Mouse (Mus musculus) right cerebral cortex, postnatal 14 days (tissue): ENCODE results near the gene Zfp697.
"Not testable (repeated sequence)": the region's sequence is repeated elsewhere in the genome, so short reads cannot be mapped to it uniquely, and the experiment has no call there.

Experiments used
- DNase-seq: peaks from one replicate; pipeline ENCODE4 v3.0.0; 2022

Gene Zfp697

DNA sequence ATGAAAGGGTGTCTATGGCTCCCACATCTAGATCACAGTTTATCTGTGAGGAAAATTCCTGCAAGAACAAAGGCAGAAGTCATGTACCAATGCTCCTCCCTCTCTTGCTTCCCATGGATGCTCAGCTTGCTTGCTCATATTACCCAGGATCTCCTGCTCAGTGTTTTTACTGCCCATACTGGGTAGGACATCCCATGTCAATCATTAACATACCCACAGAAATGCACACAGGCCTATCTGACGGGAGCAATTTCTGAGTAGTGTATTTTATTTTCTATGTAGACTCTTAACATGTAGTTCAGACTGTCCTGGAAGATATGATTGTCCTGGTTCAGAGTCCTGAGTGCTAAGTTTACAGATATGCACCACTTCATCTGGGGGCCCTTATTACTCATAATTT is 142.3 kb downstream of the Zfp697 start:
- not testable (repeated sequence) for DNase-seq

DNA sequence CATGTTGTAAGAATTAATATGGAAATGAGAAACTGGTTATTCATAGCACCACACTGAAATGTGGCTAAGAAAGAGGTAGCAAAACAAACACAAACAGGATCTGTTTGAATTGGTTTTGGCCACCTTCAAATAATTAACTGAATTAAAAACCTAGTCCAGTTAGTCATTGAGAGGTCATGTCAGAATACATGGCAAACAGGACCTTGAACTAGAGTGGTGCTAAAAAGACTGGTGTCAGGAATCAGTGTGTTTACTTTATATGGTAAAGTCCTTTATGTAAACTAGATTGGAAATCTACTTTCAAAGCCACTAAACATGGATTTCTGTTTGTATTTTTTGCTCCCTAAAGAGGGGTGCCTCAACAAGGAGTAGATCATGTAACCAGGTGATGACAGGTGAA is 142.7 kb downstream of the Zfp697 start:
- not testable (repeated sequence) for DNase-seq

DNA sequence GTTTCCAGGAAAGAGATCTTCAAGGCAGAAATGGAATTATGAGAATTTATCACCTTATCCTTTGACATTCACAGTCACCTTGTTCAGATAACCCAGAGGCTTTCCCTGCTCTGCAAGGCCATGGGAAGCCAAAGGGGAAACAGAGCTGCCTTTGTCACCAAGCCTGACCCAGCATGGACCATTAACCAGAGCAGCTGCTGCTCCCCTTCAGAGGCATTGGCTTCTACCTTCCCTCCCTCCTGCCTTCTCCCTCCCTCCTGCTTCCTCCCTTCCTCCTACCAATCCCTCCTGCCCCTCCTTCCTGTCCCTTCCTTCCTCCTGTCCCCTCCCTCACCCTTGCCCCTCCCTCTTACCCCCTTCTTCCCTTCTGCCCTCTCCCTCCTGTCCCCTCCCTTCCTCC is 165.4 kb downstream of the Zfp697 start:
- not testable (repeated sequence) for DNase-seq

DNA sequence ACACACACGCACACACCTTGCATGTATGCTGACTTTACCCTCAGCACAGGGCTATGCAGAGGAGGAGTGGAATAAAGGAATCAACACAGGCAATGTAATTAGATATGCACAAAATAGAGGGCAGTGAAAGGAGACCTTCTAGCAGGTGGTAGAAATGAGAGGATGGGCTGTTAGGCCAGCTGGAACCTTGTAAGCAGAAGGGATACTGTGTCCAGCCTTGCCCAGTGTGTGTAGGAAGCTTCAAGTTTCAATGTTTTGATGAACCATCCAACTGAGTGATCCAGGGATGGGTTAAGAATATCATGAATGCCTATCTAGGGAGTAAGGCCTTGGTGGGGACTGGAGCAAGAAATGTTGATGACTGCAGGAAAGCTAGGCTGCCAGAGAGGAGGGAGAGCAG is 166.2 kb downstream of the Zfp697 start:
- DNase-seq: not testable (repeated sequence)

DNA sequence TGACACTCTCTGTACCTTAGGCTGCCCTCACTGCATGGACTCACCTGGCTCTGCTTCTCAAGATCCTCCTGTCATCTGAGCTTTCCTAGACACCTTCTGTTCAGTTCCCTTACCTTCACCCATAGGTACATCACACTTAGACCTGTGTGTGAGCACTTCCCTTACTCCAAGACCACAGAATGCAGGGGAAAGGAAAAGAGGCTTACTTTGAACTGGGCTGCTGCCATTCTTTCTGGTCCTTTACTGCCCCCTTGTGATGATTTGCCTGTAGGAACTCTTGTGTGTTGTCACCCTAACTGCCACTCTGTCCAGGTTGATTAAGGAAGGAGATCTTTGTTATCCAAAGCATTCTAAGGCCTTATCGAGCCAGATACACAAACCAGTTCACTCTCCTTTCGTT is 168.0 kb downstream of the Zfp697 start:
- not testable (repeated sequence) for DNase-seq

DNA sequence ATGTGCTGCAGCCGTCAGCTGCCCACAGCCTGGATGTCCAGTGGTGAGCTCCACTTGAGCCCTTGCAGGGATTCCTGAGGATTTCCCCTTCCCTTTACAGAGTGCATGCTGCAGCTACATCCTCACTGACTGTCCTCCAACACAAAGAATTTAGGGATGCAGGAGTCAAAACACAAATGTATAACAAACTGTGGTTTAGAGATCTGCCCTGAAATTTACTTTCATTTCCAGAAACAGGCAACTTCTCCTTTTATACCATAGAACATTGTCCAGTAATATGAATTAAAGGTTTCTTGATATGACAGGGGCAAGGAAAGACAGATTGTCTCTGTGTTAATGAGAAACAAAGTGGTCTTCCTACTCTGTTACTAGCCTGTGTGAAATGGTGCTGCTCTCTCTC is 168.6 kb downstream of the Zfp697 start:
- DNase-seq: not testable (repeated sequence)

DNA sequence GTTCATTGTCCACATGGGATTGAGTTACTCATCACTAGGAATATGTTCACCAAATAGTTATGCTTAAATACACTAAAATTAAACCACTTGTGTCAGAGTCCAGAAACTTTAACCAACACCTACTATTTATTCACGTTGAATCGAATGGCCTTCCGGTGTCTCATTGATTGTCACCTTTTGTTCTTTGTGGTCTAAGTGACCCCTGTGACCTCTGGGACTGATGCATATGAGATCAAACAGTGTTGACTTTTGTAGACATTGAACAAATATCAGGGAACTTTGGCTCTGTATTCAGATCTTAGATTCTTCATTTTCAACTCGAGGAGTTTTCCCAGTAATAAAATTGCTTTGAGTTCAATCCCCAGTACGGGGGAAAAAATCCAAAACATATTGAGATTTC is 178.4 kb downstream of the Zfp697 start:
- DNase-seq: not testable (repeated sequence)

DNA sequence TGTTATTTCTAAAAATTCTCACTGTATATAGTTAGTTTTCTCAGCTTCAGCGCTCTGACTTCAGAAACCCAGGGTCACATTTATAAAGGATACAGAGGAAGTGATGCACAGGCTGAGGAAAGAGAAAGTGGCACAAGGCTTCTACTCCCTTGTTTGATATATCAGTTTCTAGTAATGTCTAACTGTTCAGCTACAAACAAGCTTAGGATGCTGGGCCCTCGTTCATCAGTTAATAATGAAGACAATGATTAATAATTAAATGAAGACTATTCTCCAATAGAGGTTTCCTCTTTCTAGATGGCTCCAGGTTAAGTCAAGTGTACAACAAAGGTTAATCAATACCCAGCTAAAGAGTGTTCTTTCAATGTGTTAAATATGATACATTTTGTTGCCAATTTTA is 181.6 kb downstream of the Zfp697 start:
- not testable (repeated sequence) for DNase-seq

DNA sequence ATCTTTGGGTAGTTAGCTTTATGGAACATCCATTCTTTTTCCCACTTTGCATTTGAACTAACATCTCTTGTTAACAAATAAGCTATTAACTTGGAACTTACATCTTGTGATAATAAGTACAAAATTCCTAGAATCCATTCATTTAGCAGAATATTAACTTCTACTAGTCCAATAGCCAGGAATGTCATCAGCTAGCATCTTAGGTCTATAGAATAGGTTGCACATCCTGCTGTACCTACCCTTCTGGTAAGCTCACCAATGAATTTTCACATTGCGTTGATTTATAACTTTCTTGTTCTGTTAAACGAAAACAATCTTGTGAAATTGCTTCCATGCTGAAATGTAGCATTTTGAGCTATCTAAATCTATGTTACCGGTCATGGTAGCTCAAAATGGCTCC is 182.6 kb downstream of the Zfp697 start:
- DNase-seq: not testable (repeated sequence)

DNA sequence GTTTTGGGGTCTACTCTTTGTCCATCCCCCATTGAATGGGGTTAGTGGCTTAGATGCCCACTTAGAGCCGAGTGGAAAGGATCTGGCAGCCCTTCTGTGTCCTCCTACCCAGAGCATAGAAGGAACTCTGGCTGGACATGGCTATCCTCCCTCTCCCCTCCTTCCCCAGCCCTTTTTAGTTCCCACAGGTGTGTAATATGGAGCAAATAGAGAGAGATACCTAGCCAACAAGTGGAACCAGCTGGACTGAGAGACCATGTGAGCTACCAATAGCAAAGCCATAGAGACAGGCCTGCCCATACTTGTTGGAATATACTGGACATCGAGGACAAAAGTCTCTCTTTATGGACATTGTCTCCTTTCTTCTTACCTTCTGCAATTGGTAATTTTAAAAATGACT is 185.5 kb downstream of the Zfp697 start:
- not testable (repeated sequence) for DNase-seq

DNA sequence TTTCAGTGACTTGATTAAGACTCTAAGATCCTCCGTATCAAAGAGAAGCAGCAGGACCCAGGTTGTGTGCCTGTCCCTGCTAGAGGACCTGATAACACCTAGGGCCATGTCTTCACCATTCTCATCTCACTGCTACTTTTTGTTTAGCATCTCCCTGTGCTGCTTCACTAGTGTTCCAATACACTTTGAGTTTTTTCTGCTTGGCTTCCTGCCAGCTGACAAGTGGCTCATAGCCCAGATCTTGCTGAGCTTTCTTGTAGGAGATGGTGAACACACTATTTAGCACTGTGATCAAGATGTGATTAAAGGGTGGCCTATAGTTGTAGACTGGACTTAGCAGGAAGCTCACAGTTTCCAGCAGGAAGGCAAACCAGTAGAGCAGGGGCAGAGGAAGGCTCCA is 198.8 kb downstream of the Zfp697 start:
- DNase-seq: peak; percentile 73

DNA sequence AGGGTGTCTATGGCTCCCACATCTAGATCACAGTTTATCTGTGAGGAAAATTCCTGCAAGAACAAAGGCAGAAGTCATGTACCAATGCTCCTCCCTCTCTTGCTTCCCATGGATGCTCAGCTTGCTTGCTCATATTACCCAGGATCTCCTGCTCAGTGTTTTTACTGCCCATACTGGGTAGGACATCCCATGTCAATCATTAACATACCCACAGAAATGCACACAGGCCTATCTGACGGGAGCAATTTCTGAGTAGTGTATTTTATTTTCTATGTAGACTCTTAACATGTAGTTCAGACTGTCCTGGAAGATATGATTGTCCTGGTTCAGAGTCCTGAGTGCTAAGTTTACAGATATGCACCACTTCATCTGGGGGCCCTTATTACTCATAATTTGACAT is 199.9 kb downstream of the Zfp697 start:
- DNase-seq: not testable (repeated sequence)

DNA sequence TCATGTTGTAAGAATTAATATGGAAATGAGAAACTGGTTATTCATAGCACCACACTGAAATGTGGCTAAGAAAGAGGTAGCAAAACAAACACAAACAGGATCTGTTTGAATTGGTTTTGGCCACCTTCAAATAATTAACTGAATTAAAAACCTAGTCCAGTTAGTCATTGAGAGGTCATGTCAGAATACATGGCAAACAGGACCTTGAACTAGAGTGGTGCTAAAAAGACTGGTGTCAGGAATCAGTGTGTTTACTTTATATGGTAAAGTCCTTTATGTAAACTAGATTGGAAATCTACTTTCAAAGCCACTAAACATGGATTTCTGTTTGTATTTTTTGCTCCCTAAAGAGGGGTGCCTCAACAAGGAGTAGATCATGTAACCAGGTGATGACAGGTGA is 200.4 kb downstream of the Zfp697 start:
- not testable (repeated sequence) for DNase-seq

DNA sequence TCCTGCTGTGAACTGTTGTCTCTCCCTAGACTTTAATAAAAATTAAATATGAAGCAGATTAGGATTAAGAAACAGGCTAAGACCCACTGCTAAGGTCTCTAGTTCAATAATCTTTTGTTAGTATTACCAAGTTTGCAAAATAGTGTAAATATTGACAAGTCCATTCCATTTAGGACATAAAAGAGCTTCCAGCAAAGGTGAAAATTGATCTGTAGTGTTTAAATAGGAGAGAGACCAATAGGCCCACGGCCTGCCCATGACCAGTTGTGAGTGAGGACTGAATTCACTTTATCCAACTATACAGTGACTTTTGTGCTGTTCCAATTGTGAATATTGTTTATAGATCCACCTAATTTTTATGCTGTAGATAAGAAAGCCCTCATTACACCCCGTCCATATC is 205.5 kb downstream of the Zfp697 start:
- DNase-seq: no peak

DNA sequence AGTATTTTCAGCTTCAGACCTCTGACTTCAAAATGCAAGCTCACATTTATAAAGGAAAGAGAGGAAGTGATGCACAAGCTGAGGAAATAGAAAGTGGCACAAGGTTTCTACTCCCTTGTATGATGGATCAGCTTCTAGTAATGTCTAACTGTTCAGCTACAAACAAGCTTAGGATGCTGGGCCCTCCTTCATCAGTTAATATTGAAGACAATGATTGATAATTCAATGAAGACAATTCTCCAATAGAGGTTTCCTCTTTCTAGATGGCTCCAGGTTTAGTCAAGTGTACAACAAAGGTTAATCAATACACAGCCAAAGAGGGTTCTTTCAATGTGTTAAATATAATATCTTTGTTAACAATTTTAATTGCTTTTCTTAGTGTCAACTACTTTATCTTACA is 206.4 kb downstream of the Zfp697 start, which contains the start of gene Gm10681:
TSS of gene Gm10681 (minus strand) at position 101 of the 400 bp plus-strand sequence.
- no peak for DNase-seq

DNA sequence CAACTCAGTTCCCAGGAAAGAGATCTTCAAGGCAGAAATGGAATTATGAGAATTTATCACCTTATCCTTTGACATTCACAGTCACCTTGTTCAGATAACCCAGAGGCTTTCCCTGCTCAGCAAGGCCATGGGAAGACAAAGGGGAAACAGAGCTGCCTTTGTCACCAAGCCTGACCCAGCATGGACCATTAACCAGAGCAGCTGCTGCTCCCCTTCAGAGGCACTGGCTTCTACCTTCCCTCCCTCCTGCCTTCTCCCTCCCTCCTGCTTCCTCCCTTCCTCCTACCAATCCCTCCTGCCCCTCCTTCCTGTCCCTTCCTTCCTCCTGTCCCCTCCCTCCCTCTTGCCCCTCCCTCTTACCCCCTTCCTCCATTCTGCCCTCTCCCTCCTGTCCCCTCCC is 231.3 kb downstream of the Zfp697 start:
- not testable (repeated sequence) for DNase-seq

DNA sequence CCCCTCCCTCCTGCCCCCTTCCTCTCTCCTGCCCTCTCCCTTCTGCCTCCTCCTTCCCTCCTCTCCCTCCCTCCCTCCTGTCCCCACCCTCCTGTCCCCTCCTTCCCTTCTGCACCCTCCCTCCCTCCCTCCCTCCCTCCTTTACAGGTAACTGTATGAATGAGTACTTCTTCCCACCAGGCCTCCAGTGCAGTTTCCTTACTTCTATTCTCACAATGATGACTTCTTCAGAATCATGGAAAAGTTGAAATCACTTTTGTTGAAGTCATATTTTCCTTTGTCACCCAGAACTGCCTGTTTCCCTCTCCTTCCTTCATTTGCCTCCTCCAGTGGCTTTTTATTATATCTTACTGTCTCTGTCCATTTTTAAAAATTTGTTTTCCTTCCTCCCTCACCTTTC is 231.7 kb downstream of the Zfp697 start:
- no peak for DNase-seq

DNA sequence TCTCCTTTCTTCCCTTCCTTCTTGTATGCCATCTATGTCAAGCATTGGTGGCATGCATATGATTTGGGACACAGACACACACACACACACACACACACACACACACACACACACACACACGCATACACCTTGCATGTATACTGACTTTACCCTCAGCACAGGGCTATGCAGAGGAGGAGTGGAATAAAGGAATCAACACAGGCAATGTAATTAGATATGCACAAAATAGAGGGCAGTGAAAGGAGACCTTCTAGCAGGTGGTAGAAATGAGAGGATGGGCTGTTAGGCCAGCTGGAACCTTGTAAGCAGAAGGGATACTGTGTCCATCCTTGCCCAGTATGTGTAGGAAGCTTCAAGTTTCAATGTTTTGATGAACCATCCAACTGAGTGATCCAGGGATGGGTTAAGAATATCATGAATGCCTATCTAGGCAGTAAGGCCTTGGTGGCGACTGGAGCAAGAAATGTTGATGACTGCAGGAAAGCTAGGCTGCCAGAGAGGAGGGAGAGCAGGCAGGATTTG is 232.2 kb downstream of the Zfp697 start:
- DNase-seq: not testable (repeated sequence)

DNA sequence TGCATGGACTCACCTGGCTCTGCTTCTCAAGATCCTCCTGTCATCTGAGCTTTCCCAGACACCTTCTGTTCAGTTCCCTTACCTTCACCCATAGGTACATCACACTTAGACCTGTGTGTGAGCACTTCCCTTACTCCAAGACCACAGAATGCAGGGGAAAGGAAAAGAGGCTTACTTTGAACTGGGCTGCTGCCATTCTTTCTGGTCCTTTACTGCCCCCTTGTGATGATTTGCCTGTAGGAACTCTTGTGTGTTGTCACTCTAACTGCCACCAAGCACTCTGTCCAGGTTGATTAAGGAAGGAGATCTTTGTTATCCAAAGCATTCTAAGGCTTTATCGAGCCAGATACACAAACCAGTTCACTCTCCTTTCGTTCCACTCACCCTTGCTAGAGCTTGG is 234.0 kb downstream of the Zfp697 start:
- not testable (repeated sequence) for DNase-seq

DNA sequence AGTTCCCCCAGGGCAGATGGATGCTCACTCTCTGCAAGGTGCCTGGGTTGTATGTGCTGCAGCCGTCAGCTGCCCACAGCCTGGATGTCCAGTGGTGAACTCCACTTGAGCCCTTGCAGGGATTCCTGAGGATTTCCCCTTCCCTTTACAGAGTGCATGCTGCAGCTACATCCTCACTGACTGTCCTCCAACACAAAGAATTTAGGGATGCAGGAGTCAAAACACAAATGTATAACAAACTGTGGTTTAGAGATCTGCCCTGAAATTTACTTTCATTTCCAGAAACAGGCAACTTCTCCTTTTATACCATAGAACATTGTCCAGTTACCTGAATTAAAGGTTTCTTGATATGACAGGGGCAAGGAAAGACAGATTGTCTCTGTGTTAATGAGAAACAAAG is 234.5 kb downstream of the Zfp697 start:
- DNase-seq: not testable (repeated sequence)

DNA sequence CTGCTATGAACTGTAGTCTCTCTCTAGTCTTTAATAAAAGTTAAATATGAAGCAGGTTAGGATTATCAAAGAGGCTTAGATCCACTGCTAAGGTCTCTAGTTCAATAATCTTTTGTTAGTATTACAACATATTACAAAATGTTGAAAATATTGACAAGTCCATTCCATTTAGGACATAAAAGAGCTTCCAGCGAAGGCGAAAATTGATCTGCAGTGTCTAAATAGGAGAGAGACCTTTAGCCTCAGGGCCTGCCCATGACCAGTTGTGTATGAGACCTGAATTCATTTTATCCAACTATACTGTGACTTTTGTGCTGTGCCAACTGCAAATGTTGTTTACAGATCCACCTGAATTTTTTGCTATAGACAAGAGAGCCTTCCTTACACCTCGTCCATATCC is 247.4 kb downstream of the Zfp697 start:
- DNase-seq: no peak

DNA sequence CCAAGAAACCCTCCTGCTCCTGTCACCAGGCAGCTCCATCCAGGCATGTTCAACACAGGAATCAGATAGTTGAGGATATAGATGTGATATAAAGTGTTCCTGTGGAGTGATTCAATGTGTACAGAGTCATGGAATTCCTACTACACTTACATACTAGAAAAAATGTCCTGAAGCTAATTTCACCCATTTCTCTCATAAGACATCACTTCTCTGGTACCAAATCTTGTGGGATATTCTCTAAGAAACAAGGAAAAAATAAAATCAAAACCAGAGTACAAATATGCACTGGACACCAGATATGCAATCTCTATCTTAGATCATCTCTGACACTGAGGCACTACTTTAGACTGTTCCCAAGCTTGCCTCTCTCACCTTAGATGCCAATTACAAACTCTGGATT is 247.9 kb downstream of the Zfp697 start, which contains the start of gene Hsd3b5:
TSS of gene Hsd3b5 (minus strand) at position 101 of the 400 bp plus-strand sequence.
- DNase-seq: no peak

DNA sequence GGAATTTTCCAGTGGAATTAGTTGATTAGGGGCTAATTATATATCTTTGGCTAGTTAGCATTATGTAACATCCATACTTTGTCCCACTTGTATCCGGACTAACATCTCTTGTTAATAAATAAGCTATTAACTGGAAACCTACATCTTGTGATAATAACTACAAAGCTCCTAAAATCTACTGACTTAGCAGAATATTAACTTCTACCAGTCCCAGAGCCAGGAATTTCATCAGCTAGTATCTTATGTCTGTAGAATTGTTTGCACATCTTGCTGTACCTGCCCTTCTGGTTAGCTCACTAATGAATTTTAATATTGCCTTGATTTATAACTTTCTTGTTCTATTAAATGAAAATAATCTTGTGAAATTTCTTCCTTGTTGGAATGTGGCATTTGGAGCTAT is 252.9 kb downstream of the Zfp697 start:
- no peak for DNase-seq

DNA sequence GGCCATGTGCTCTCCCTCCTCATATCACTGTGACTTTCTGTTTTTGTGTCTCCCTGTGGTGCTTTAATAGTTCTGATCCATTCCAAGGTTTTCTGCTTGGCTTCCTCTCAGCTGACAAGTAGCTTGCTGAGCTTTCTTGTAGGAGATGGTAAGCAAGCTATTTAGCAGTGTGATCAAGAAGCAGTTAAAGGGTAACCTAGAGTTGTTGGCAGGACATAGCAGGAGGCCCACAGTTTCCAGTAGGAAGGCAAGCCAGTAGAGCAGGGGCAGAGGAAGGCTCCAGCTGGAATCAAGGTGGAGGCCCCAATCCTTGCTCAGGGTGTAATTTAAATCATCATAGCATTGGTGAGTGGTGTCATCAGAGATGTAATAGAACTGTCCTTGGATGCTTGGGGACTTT is 298.5 kb downstream of the Zfp697 start:
- no peak for DNase-seq

DNA sequence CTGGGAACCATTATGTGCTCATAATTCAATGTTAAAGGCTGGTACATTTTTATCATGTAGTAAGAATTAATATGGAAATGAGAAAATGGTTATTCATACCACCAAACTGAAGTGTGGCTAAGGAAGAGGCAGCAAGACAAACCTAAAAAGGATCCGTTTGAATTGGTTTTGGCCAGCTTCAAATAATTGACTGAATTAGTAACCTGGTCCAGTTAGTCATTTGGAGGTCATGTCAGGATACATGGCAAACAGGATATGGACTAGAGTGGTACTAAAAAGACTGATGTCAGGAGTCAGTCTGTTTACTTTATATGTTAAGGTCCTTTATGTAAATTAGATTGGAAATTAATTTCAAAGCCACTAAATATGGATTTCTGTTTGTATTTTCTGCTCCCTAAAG is 300.1 kb downstream of the Zfp697 start:
- no peak for DNase-seq
